19 mouse cellular contexts compared by ENCODE assay signal in genomic region chr19:55145136-55145535, GRCm38 (mm10). TPM values are rescaled to one million over a fixed set of nuclear protein-coding genes. Genes with fewer than 3 reads are reported as not detected.
A peak's percentile ranks its signal among the peaks of the same experiment; 100 is the strongest.
DNase-seq lines count a peak whose midpoint lies in the region; ATAC-seq lines count a peak whose summit lies in the region.
"Had no signal": no experiment of that assay in that cellular context is flagged by ENCODE, and none has a peak within 500 bp of the region (broad histone marks: within the 10 kb centered on the region; RNA-seq: fewer than 3 reads in every experiment).

No protein-coding gene starts in this region.

- peak overlapping the region; percentile 64 for H3K27ac ChIP-seq in heart, embryonic 10.5 days
- peak overlapping the region; percentile 97 for H3K27ac ChIP-seq in midbrain, embryonic 11.5 days (ENCODE audit: low read depth, low read length)
- no peak overlapping the region for H3K27ac ChIP-seq in midbrain, embryonic 16.5 days (ENCODE audit: low read length)
- no peak overlapping the region for H3K27ac ChIP-seq in kidney, embryonic 16.5 days (ENCODE audit: low read length)

- no peak overlapping the region for H3K4me3 ChIP-seq in heart, embryonic 10.5 days
- H3K4me3 ChIP-seq in midbrain, embryonic 11.5 days (ENCODE audit: low read depth, low read length): no peak overlapping the region
- H3K4me3 ChIP-seq in midbrain, embryonic 16.5 days (ENCODE audit: low read depth, low read length): no peak overlapping the region
- H3K4me3 ChIP-seq in kidney, embryonic 16.5 days (ENCODE audit: low read length): no peak overlapping the region
- H3K4me3 ChIP-seq: embryonic facial prominence, embryonic 13.5 days had no signal

- no peak for ATAC-seq in midbrain, embryonic 11.5 days (ENCODE audit: low FRiP score)
- no peak for ATAC-seq in midbrain, embryonic 16.5 days
- peak; percentile 54; the same call in 1 of the 2 replicates for ATAC-seq in kidney, embryonic 16.5 days (ENCODE audit: low FRiP score, low TSS enrichment)

- H3K4me2 ChIP-seq in midbrain, embryonic 11.5 days: no peak overlapping the region
- no peak overlapping the region for H3K4me2 ChIP-seq in midbrain, embryonic 16.5 days (ENCODE audit: low read length)
- no peak overlapping the region for H3K4me2 ChIP-seq in kidney, embryonic 16.5 days (replicated peaks; ENCODE audit: low read depth, low read length)
- H3K4me2 ChIP-seq: embryonic facial prominence, embryonic 13.5 days; lung, embryonic 14.5 days had no signal

- intact Hi-C loops in heart, postnatal 36 days (cut with DNase I): no loop called here

- no peak for DNase-seq in heart, embryonic 10.5 days (ENCODE audit: low spot score)
- DNase-seq in heart, postnatal 36 days: no peak
- no peak for DNase-seq in midbrain, embryonic 11.5 days (ENCODE audit: low spot score, missing footprints)
- DNase-seq in yolk sac, embryonic 10.5 days (ENCODE audit: low spot score): peak; percentile 77
- no peak for DNase-seq in ovary, postnatal 10 days (ENCODE audit: low spot score)
- DNase-seq in thymus, postnatal 14 days: no peak
- DNase-seq: adrenal gland, postnatal 25 days; B cell, adult 2 months; cerebellum, postnatal 14 days; heart, postnatal 14 days; lung, embryonic 14.5 days had no signal

- H3K9ac ChIP-seq in midbrain, embryonic 11.5 days (ENCODE audit: low read length): peak overlapping the region; percentile 54
- no peak overlapping the region for H3K9ac ChIP-seq in midbrain, embryonic 16.5 days (ENCODE audit: low read depth, low read length)
- H3K9ac ChIP-seq in kidney, embryonic 16.5 days (replicated peaks; ENCODE audit: low read length): no peak overlapping the region
- H3K9ac ChIP-seq: embryonic facial prominence, embryonic 13.5 days; lung, embryonic 14.5 days had no signal

- 65% methylated on average over 2 of the region's 2 CpGs for WGBS in heart, embryonic 10.5 days
- 78% methylated on average over 2 of the region's 2 CpGs for WGBS in midbrain, embryonic 11.5 days
- 76% methylated on average over 2 of the region's 2 CpGs for WGBS in midbrain, embryonic 16.5 days
- WGBS in kidney, embryonic 16.5 days: 77% methylated on average over 2 of the region's 2 CpGs

- H3K36me3 ChIP-seq in heart, embryonic 10.5 days: no peaks in the 10 kb centered on the region
- no peaks in the 10 kb centered on the region for H3K36me3 ChIP-seq in midbrain, embryonic 11.5 days (ENCODE audit: control insufficient read depth, insufficient read depth, low read length)
- no peaks in the 10 kb centered on the region for H3K36me3 ChIP-seq in midbrain, embryonic 16.5 days (ENCODE audit: control insufficient read depth, insufficient read depth, low read length)
- H3K36me3 ChIP-seq in kidney, embryonic 16.5 days (ENCODE audit: insufficient read depth, low read length): no peaks in the 10 kb centered on the region
- H3K36me3 ChIP-seq: embryonic facial prominence, embryonic 13.5 days; G1E had no signal

- peaks cover 20% of the 10 kb centered on the region for H3K4me1 ChIP-seq in heart, embryonic 10.5 days
- H3K4me1 ChIP-seq in midbrain, embryonic 11.5 days (ENCODE audit: control insufficient read depth, insufficient read depth, low read length): peaks cover 39% of the 10 kb centered on the region
- peaks cover 9% of the 10 kb centered on the region; the same call in 1 of the 2 replicates for H3K4me1 ChIP-seq in midbrain, embryonic 16.5 days (ENCODE audit: control insufficient read depth, insufficient read depth, low read length)
- H3K4me1 ChIP-seq in kidney, embryonic 16.5 days (ENCODE audit: insufficient read depth, low read length): peaks cover 12% of the 10 kb centered on the region

- H3K9me3 ChIP-seq in heart, embryonic 10.5 days: no peaks in the 10 kb centered on the region
- H3K9me3 ChIP-seq in midbrain, embryonic 11.5 days (ENCODE audit: control insufficient read depth, low read length): no peaks in the 10 kb centered on the region
- H3K9me3 ChIP-seq in midbrain, embryonic 16.5 days (replicated peaks; ENCODE audit: control insufficient read depth, low read length, poor library complexity, severe bottlenecking): no peaks in the 10 kb centered on the region
- H3K9me3 ChIP-seq in kidney, embryonic 16.5 days (ENCODE audit: low read length): peaks cover 5% of the 10 kb centered on the region; the same call in 1 of the 2 replicates
- H3K9me3 ChIP-seq: G1E had no signal

- no peaks in the 10 kb centered on the region for H3K27me3 ChIP-seq in heart, embryonic 10.5 days (ENCODE audit: insufficient read depth, poor library complexity, severe bottlenecking)
- no peaks in the 10 kb centered on the region for H3K27me3 ChIP-seq in midbrain, embryonic 11.5 days (ENCODE audit: control insufficient read depth, insufficient read depth, low read length)
- H3K27me3 ChIP-seq in midbrain, embryonic 16.5 days (ENCODE audit: control insufficient read depth, insufficient read depth, low read depth, low read length): no peaks in the 10 kb centered on the region
- H3K27me3 ChIP-seq in kidney, embryonic 16.5 days (ENCODE audit: insufficient read depth, low read length): no peaks in the 10 kb centered on the region
- H3K27me3 ChIP-seq: embryonic facial prominence, embryonic 13.5 days had no signal

RNA-seq across cellular contexts. Expression of gene Gpam, which starts 18.1 kb away (rescaled TPM):
- polyA plus RNA-seq in heart, embryonic 10.5 days (2016; fragmentation: Nextera tagmentation; extraction: Ambion mirVana): 12.8 and 14.9 TPM in 2 replicates
- 100 to 1,000 TPM; 210 to 250 TPM for total RNA-seq in heart, postnatal 36 days (2021)
- 23.6 and 27.1 TPM in 2 replicates for polyA plus RNA-seq in midbrain, embryonic 11.5 days (2014; fragmentation: Nextera tagmentation; extraction: Ambion mirVana)
- 25.2 and 28.3 TPM in 2 replicates for polyA plus RNA-seq in midbrain, embryonic 16.5 days (2015; fragmentation: Nextera tagmentation; extraction: Ambion mirVana)
- 20.1 and 20.6 TPM in 2 replicates for polyA plus RNA-seq in kidney, embryonic 16.5 days (2015; fragmentation: Nextera tagmentation; extraction: Ambion mirVana)

RNA-seq across cellular contexts. Expression of gene Tectb, which starts 35.4 kb away (rescaled TPM):
- polyA plus RNA-seq in heart, embryonic 10.5 days (2016; fragmentation: Nextera tagmentation; extraction: Ambion mirVana): 0.08 TPM in 1 of 2 replicates, not detected in the other
- under 1 TPM; 0.19 to 0.33 TPM for total RNA-seq in heart, postnatal 36 days (2021)
- 0.05 TPM in 1 of 2 replicates, not detected in the other for polyA plus RNA-seq in midbrain, embryonic 11.5 days (2014; fragmentation: Nextera tagmentation; extraction: Ambion mirVana)
- polyA plus RNA-seq in midbrain, embryonic 16.5 days (2015; fragmentation: Nextera tagmentation; extraction: Ambion mirVana): 0.15 and 0.41 TPM in 2 replicates
- not detected in 2 replicates for polyA plus RNA-seq in kidney, embryonic 16.5 days (2015; fragmentation: Nextera tagmentation; extraction: Ambion mirVana)
- total RNA-seq: granulocyte monocyte progenitor cell, adult 5-6 weeks; left cerebral cortex, adult 18-20 months; megakaryocyte progenitor cell, adult 5-6 weeks had no signal
- polyA plus RNA-seq: embryonic facial prominence, embryonic 13.5 days; G1E; large intestine, adult 2 months; lung, embryonic 14.5 days had no signal

Comparison
In these comparisons a context has a peak if more than half of its experiments do, and no peak if none do; other contexts are left out.
1. H3K27ac ChIP-seq: peak in heart, embryonic 10.5 days (single experiment) and midbrain, embryonic 11.5 days (single experiment); none in midbrain, embryonic 16.5 days (single experiment) and kidney, embryonic 16.5 days (single experiment).